Mouse (Mus musculus): Measurements from ENCODE around the gene Rbm41. TPM values are rescaled to one million over a fixed set of nuclear protein-coding genes. Genes with fewer than 3 reads are reported as not detected.

Gene Rbm41
- total RNA-seq (2012; rRNA removed) (8.8 and 9.4 TPM in 2 replicates), polyA plus RNA-seq (2012; ENCODE audit: insufficient read depth in 1 of 2, insufficient read length in 2 of 2, low read depth in 1 of 2, low replicate concordance in 2 of 2, missing spikeins in 1 of 2) (1 to 10 TPM in 1 of 2 experiments, not detected in 1; 9.1 TPM)

DNA sequence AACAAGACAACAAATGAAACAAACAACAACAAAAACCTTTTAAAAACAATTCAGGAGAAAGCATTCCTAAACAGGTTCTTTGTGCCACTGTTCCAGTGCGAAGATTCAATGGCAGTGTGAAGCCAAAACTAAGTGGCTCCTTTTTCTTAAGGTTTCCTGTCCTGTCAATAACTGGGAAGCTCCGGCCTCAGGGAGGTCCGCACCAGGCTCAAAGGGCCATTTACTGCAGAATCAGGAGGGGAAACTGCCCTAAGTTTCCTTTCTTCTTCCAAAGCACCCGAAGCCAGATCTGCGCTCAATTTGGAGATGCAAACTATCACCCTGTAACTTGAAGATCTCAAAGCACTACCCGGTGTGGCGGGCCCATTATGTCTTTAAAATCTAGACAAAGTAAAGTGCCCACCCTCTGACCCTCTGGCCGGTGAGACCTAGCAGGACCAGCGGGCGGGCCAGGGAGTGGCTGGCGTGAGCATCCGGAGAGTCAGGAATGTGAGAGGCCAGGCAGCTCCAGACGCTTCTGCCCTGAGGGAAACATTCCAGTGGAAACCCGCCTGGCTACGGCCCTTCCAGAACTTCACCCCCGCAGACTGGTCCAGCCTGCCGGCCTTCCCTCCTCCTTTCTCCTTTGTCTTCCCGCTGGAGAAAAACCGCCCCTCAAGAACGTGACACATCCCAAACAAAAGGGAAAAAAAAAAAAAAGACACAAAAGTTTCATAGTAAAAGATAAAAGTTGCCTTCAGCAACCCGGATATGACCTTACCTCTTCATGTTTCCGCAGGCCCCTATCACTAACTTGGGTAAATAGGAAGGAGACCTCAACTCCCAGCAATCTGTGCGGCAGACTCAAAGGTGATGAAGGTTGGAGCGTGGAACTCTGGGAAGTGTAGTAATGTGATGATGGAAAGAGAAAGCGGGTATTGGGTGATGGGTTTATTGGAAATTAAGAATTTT lies at the start of gene Rbm41:
Gene Rbm41, minus strand, starts transcription at position 856 of the 951 bp plus-strand sequence.
- H3K9ac ChIP-seq (ENCODE audit: control insufficient read depth, low read depth, low read length, poor library complexity, severe bottlenecking) = peak within 1 kb of the TSS; percentile 76
- peaks cover 3 to 7% of the 10 kb centered on the region in 2 experiments for H3K27me3 ChIP-seq (ENCODE audit: control insufficient read depth in 1 of 2, insufficient read depth in 2 of 2, low read length in 2 of 2)
- H3K4me3 ChIP-seq (ENCODE audit: control insufficient read depth in 1 of 2, insufficient read depth in 1 of 2, low read depth in 2 of 2, low read length in 2 of 2) = peak within 1 kb of the TSS; percentile 67 to 71
- peaks cover 4% of the 10 kb centered on the region; the same call in 1 of the 2 replicates for H3K79me2 ChIP-seq (ENCODE audit: control insufficient read depth, insufficient read depth, low read length, poor library complexity)
- no peaks in the 10 kb centered on the region for H3K9me3 ChIP-seq (replicated peaks; ENCODE audit: insufficient read depth, low read length)
- H3K36me3 ChIP-seq (ENCODE audit: control insufficient read depth in 1 of 2, insufficient read depth in 2 of 2, low read length in 2 of 2) = peaks cover 3 to 4% of the 10 kb centered on the region in 2 experiments
- H3K4me1 ChIP-seq (ENCODE audit: control insufficient read depth in 1 of 2, insufficient read depth in 2 of 2, low read length in 2 of 2) = peaks cover 0 to 2% of the 10 kb centered on the region in 2 experiments; a peak in 3 of 4 replicates
- DNase-seq (ENCODE audit: low read depth, low spot score) = peak; percentile 92
- H3K27ac ChIP-seq (ENCODE audit: control insufficient read depth, low read depth, low read length) = peak within 1 kb of the TSS; percentile 31
- TF ChIP-seq ELF1 (IDR thresholded peaks at IDR 0.05; ENCODE audit: low read depth, low read length) (peak; percentile 89), HCFC1 (IDR thresholded peaks at IDR 0.05; ENCODE audit: low read depth, low read length) (peak; percentile 100), CTCF (IDR thresholded peaks at IDR 0.05 in 2 of 3, conservative IDR thresholded peaks at IDR 0.05 in 1 of 3; ENCODE audit: control insufficient read depth in 1 of 3, insufficient read depth in 1 of 3, low read depth in 2 of 3, low read length in 3 of 3, poor library complexity in 1 of 3, severe bottlenecking in 1 of 3) (no peak), MEF2A (IDR thresholded peaks at IDR 0.05; ENCODE audit: extremely low read depth, insufficient replicate concordance, low read depth, low read length, poor library complexity, severe bottlenecking) (no peak), ZMIZ1 (IDR thresholded peaks at IDR 0.05; ENCODE audit: low read depth, low read length) (no peak), NRF1 (IDR thresholded peaks at IDR 0.05; ENCODE audit: insufficient read depth, low read depth, low read length, poor library complexity, severe bottlenecking) (0 out of 2 replicates have a peak, but pooled peaks have one; percentile 17), UBTF (IDR thresholded peaks at IDR 0.05; ENCODE audit: borderline replicate concordance, insufficient read depth, low read depth, low read length) (no peak), ZC3H11A (IDR thresholded peaks at IDR 0.05; ENCODE audit: low read depth, low read length) (no peak), MAX (IDR thresholded peaks at IDR 0.05; ENCODE audit: low read length) (peak; percentile 31; the same call in 1 of the 2 replicates), BHLHE40 (IDR thresholded peaks at IDR 0.05; ENCODE audit: borderline replicate concordance, low read depth, low read length) (0 out of 2 replicates have a peak, but pooled peaks have one; percentile 43), POLR2AphosphoS5 (IDR thresholded peaks at IDR 0.05; ENCODE audit: borderline replicate concordance, low read depth, low read length) (no peak), MXI1 (IDR thresholded peaks at IDR 0.05; ENCODE audit: low read depth, low read length) (peak; percentile 34; the same call in 1 of the 2 replicates), TBP (IDR thresholded peaks at IDR 0.05; ENCODE audit: low read depth, low read length) (peak; percentile 79), ETS1 (IDR thresholded peaks at IDR 0.05; ENCODE audit: low read depth, low read length) (peak; percentile 38; the same call in 1 of the 2 replicates), GATA1 (IDR thresholded peaks at IDR 0.05; ENCODE audit: low read depth, low read length) (0 out of 2 replicates have a peak, but pooled peaks have one; percentile 8), MAZ (IDR thresholded peaks at IDR 0.05; ENCODE audit: low read depth, low read length) (no peak), NELFE (IDR thresholded peaks at IDR 0.05; ENCODE audit: low read depth, low read length) (peak; percentile 66), TCF12 (IDR thresholded peaks at IDR 0.05; ENCODE audit: low read depth, low read length) (no peak), ZNF384 (IDR thresholded peaks at IDR 0.05; ENCODE audit: low read depth, low read length) (peak; percentile 79), CHD1 (IDR thresholded peaks at IDR 0.05; ENCODE audit: low read depth, low read length) (no peak), CHD2 (IDR thresholded peaks at IDR 0.05; ENCODE audit: low read length) (no peak), EP300 (IDR thresholded peaks at IDR 0.05; ENCODE audit: low read depth in 1 of 2, low read length in 2 of 2) (peak in 1 of 2 experiments; percentile 22; a peak in 1 of 4 replicates), RCOR1 (IDR thresholded peaks at IDR 0.05; ENCODE audit: low read depth, low read length) (no peak), MYB (IDR thresholded peaks at IDR 0.05; ENCODE audit: low read depth, low read length) (no peak), ZKSCAN1 (IDR thresholded peaks at IDR 0.05; ENCODE audit: low read depth, low read length) (no peak), POLR2A (IDR thresholded peaks at IDR 0.05; ENCODE audit: control insufficient read depth in 1 of 2, insufficient read depth in 1 of 2, low read depth in 1 of 2, low read length in 2 of 2, poor library complexity in 1 of 2) (peak in 1 of 2 experiments; percentile 61; a peak in 1 of 4 replicates), TAL1 (IDR thresholded peaks at IDR 0.05; ENCODE audit: low read length) (no peak), MYC (IDR thresholded peaks at IDR 0.05; ENCODE audit: low read depth, low read length) (peak; percentile 34; the same call in 1 of the 2 replicates), GABPA (IDR thresholded peaks at IDR 0.05; ENCODE audit: low read depth, low read length) (no peak), USF2 (IDR thresholded peaks at IDR 0.05; ENCODE audit: borderline replicate concordance in 1 of 2, insufficient read depth in 1 of 2, low read depth in 1 of 2, low read length in 2 of 2) (no peak), SIN3A (IDR thresholded peaks at IDR 0.05; ENCODE audit: low read length) (peak; percentile 89), SMC3 (IDR thresholded peaks at IDR 0.05; ENCODE audit: low read depth, low read length) (no peak), USF1 (IDR thresholded peaks at IDR 0.05; ENCODE audit: low read depth, low read length) (no peak)

Measured in MEL (cell line).